Mouse (Mus musculus) lung, postnatal 25 days (tissue): ENCODE measurements around the gene Fer.

Experiments
- DNase-seq: peaks from one replicate; pipeline ENCODE4 v3.0.0; 2022; ENCODE audit warnings: low spot score

The Fer gene

GRCm38 (mm10) chr17:63978794-63979571, 116.1 kb downstream of the Fer start:
- no peak for DNase-seq

- no peak for DNase-seq
Observed at GRCm38 (mm10) chr17:63980167-63980566, 117.3 kb downstream of the Fer start.

GRCm38 (mm10) chr17:63988710-63989109, 125.8 kb downstream of the Fer start:
- DNase-seq = no peak

GRCm38 (mm10) chr17:63991160-63991559, 128.3 kb downstream of the Fer start:
- DNase-seq = no peak

- peak; percentile 16 for DNase-seq
Observed at GRCm38 (mm10) chr17:63995921-63996320, 133.1 kb downstream of the Fer start.

GRCm38 (mm10) chr17:63997643-63998042, 134.8 kb downstream of the Fer start:
- no peak for DNase-seq

- DNase-seq = peak; percentile 13
Observed at GRCm38 (mm10) chr17:64003444-64003843, 140.6 kb downstream of the Fer start.

- no peak for DNase-seq
Observed at GRCm38 (mm10) chr17:64005575-64006249, 142.8 kb downstream of the Fer start.

GRCm38 (mm10) chr17:64016606-64017005, 153.7 kb downstream of the Fer start:
- no peak for DNase-seq

GRCm38 (mm10) chr17:64018240-64018639, 155.4 kb downstream of the Fer start:
- no peak for DNase-seq

GRCm38 (mm10) chr17:64018870-64019269, 156.0 kb downstream of the Fer start:
- no peak for DNase-seq

- no peak for DNase-seq
Observed at GRCm38 (mm10) chr17:64019646-64020045, 156.8 kb downstream of the Fer start.

GRCm38 (mm10) chr17:64026485-64026884, 163.6 kb downstream of the Fer start:
- DNase-seq = no peak

- DNase-seq = no peak
Observed at GRCm38 (mm10) chr17:64041771-64042170, 178.9 kb downstream of the Fer start.

- DNase-seq = no peak
Observed at GRCm38 (mm10) chr17:64045326-64045725, 182.5 kb downstream of the Fer start.

GRCm38 (mm10) chr17:64046557-64046956, 183.7 kb downstream of the Fer start:
- DNase-seq = no peak

- no peak for DNase-seq
Observed at GRCm38 (mm10) chr17:64050911-64051310, 188.0 kb downstream of the Fer start.

GRCm38 (mm10) chr17:64053636-64054035, 190.8 kb downstream of the Fer start:
- no peak for DNase-seq

- no peak for DNase-seq
Observed at GRCm38 (mm10) chr17:64060529-64060928, 197.7 kb downstream of the Fer start.

- DNase-seq = no peak
Observed at GRCm38 (mm10) chr17:64065243-64065642, 202.4 kb downstream of the Fer start.

- DNase-seq = no peak
Observed at GRCm38 (mm10) chr17:64077392-64077791, 214.5 kb downstream of the Fer start.

- no peak for DNase-seq
Observed at GRCm38 (mm10) chr17:64084751-64085150, 221.9 kb downstream of the Fer start.

- no peak for DNase-seq
Observed at GRCm38 (mm10) chr17:64085493-64085892, 222.6 kb downstream of the Fer start.
